Mouse (Mus musculus) CH12.LX (cell line): Measurements from ENCODE around the gene Ttll10. TPM values are rescaled to one million over a fixed set of nuclear protein-coding genes. Genes with fewer than 3 reads are reported as not detected.

Experiments used
- DNase-seq: peaks from one replicate; pipeline ENCODE4 v3.0.0-alpha.2; 2013; ENCODE audit errors: extremely low read depth
- H3K27ac ChIP-seq: 2 replicates; pipeline ENCODE4 v1.5.1; 2012; ENCODE audit warnings: low read depth, mild to moderate bottlenecking, control low read depth, moderate library complexity; ENCODE audit not compliant: insufficient read depth
- H3K27me3 ChIP-seq: replicated peaks from 2 replicates; pipeline ENCODE3; 2012; ENCODE audit warnings: inconsistent platforms
- H3K36me3 ChIP-seq, 2 experiments: replicated peaks in 1 of 2; 2 replicates each; pipeline versions ENCODE3 to v1.6.1; 2012; ENCODE audit warnings: inconsistent platforms in 1 of 2, low read length in 1 of 2, mild to moderate bottlenecking in 1 of 2, mixed read lengths in 1 of 2, moderate library complexity in 1 of 2; ENCODE audit not compliant: control insufficient read depth in 1 of 2, insufficient read depth in 1 of 2
- H3K4me1 ChIP-seq, 2 experiments: 2 replicates each; pipeline ENCODE4 v1.6.1; 2012; ENCODE audit warnings: inconsistent platforms in 1 of 2, moderate library complexity in 1 of 2; ENCODE audit not compliant: insufficient read depth in 2 of 2, control insufficient read depth in 1 of 2
- H3K4me2 ChIP-seq: 2 replicates; pipeline ENCODE4 v1.6.1; 2012; ENCODE audit warnings: low read depth, mild to moderate bottlenecking, control low read depth; ENCODE audit not compliant: poor library complexity, insufficient read depth, severe bottlenecking
- H3K4me3 ChIP-seq, 3 experiments: fragments of 150-350 bp in 1 of 3; sonication (generic) in 1 of 3; replicated peaks in 1 of 3; 2 replicates each; pipeline versions ENCODE3 to v1.5.1; 2011 to 2012; ENCODE audit warnings: low read depth in 2 of 3, low read length in 2 of 3, mild to moderate bottlenecking in 2 of 3, moderate library complexity in 2 of 3, control low read depth in 1 of 3, improper control_type of control experiment in 1 of 3, inconsistent platforms in 1 of 3, mixed read lengths in 1 of 3; ENCODE audit not compliant: poor library complexity in 1 of 3
- H3K79me2 ChIP-seq: replicated peaks from 2 replicates; pipeline ENCODE4 v1.6.1; 2012; ENCODE audit warnings: mild to moderate bottlenecking, moderate library complexity; ENCODE audit not compliant: control insufficient read depth, poor library complexity, insufficient read depth, severe bottlenecking; ENCODE audit errors: extremely low read depth
- H3K9ac ChIP-seq: 2 replicates; pipeline ENCODE4 v1.6.1; 2012; ENCODE audit warnings: low read depth, mild to moderate bottlenecking, control low read depth, moderate library complexity; ENCODE audit not compliant: insufficient read depth
- H3K9me3 ChIP-seq: replicated peaks from 2 replicates; pipeline ENCODE3; 2012; ENCODE audit warnings: low read length, inconsistent platforms, mixed read lengths
- BHLHE40 ChIP-seq: IDR thresholded peaks from 2 replicates; pipeline ENCODE4 v1.6.1; 2011; ENCODE audit warnings: mild to moderate bottlenecking, low read depth, low read length, improper control_type of control experiment
- CHD1 ChIP-seq: IDR thresholded peaks from 2 replicates; pipeline ENCODE4 v1.6.1; 2012; ENCODE audit warnings: low read depth, low read length, improper control_type of control experiment, inconsistent platforms
- CHD2 ChIP-seq: IDR thresholded peaks from 2 replicates; pipeline ENCODE4 v1.6.1; 2011; ENCODE audit warnings: low read length, improper control_type of control experiment
- CTCF ChIP-seq, 2 experiments: IDR thresholded peaks in 1 of 2; conservative IDR thresholded peaks in 1 of 2; 2 replicates each; pipeline ENCODE4 v1.5.1; 2011 to 2012; ENCODE audit warnings: low read depth in 2 of 2, low read length in 2 of 2, improper control_type of control experiment in 1 of 2, inconsistent platforms in 1 of 2, mild to moderate bottlenecking in 1 of 2, moderate library complexity in 1 of 2
- E2F4 ChIP-seq: IDR thresholded peaks from 2 replicates; pipeline ENCODE4 v1.6.1; 2011; ENCODE audit warnings: low read depth, low read length, improper control_type of control experiment; ENCODE audit not compliant: insufficient replicate concordance
- ELF1 ChIP-seq: IDR thresholded peaks from 2 replicates; pipeline ENCODE4 v1.6.1; 2014; ENCODE audit warnings: low read depth, mild to moderate bottlenecking, inconsistent platforms, low read length, improper control_type of control experiment
- ETS1 ChIP-seq: conservative IDR thresholded peaks from 2 replicates; pipeline ENCODE4 v1.6.1; 2012; ENCODE audit warnings: low read depth, mild to moderate bottlenecking, inconsistent platforms, low read length, improper control_type of control experiment, moderate library complexity
- GABPA ChIP-seq: IDR thresholded peaks from 2 replicates; pipeline ENCODE4 v1.6.1; 2012; ENCODE audit warnings: low read depth, low read length, improper control_type of control experiment, inconsistent platforms; ENCODE audit not compliant: insufficient replicate concordance
- HCFC1 ChIP-seq: IDR thresholded peaks from 2 replicates; pipeline ENCODE4 v1.6.1; 2012; ENCODE audit warnings: low read depth, mild to moderate bottlenecking, inconsistent platforms, low read length, improper control_type of control experiment
- JUN ChIP-seq: IDR thresholded peaks from 2 replicates; pipeline ENCODE4 v1.6.1; 2011; ENCODE audit warnings: low read depth, mild to moderate bottlenecking, low read length, improper control_type of control experiment, moderate library complexity; ENCODE audit not compliant: insufficient read depth
- MAFK ChIP-seq: IDR thresholded peaks from 2 replicates; pipeline ENCODE4 v1.6.1; 2011; ENCODE audit warnings: low read length, improper control_type of control experiment; ENCODE audit not compliant: insufficient replicate concordance
- MAX ChIP-seq: IDR thresholded peaks from 2 replicates; pipeline ENCODE4 v1.6.1; 2011; ENCODE audit warnings: low read length, improper control_type of control experiment
- MAZ ChIP-seq: IDR thresholded peaks from 2 replicates; pipeline ENCODE4 v1.6.1; 2012; ENCODE audit warnings: low read depth, mild to moderate bottlenecking, inconsistent platforms, low read length, improper control_type of control experiment, moderate library complexity
- MEF2A ChIP-seq: IDR thresholded peaks from 2 replicates; pipeline ENCODE4 v1.6.1; 2014; ENCODE audit warnings: low read depth, mild to moderate bottlenecking, inconsistent platforms, low read length, improper control_type of control experiment, borderline replicate concordance
- MXI1 ChIP-seq: IDR thresholded peaks from 2 replicates; pipeline ENCODE4 v1.6.1; 2011; ENCODE audit warnings: mild to moderate bottlenecking, low read depth, low read length, improper control_type of control experiment
- NELFE ChIP-seq: IDR thresholded peaks from 2 replicates; pipeline ENCODE4 v1.6.1; 2011; ENCODE audit warnings: low read depth, low read length, improper control_type of control experiment
- NRF1 ChIP-seq: IDR thresholded peaks from 2 replicates; pipeline ENCODE4 v1.6.1; 2014; ENCODE audit warnings: low read depth, mild to moderate bottlenecking, inconsistent platforms, low read length, improper control_type of control experiment, moderate library complexity
- POLR2A ChIP-seq: IDR thresholded peaks from 2 replicates; pipeline ENCODE4 v1.6.1; 2011; ENCODE audit warnings: low read depth, mild to moderate bottlenecking, improper control_type of control experiment, low read length
- RCOR1 ChIP-seq: conservative IDR thresholded peaks from 2 replicates; pipeline ENCODE4 v1.6.1; 2012; ENCODE audit warnings: low read depth, mild to moderate bottlenecking, inconsistent platforms, low read length, improper control_type of control experiment
- SIN3A ChIP-seq: IDR thresholded peaks from 2 replicates; pipeline ENCODE4 v1.6.1; 2012; ENCODE audit warnings: low read length, improper control_type of control experiment, inconsistent platforms
- TBP ChIP-seq: conservative IDR thresholded peaks from 2 replicates; pipeline ENCODE4 v1.6.1; 2011; ENCODE audit warnings: low read depth, low read length, improper control_type of control experiment
- TCF12 ChIP-seq: IDR thresholded peaks from 2 replicates; pipeline ENCODE4 v1.6.1; 2014; ENCODE audit warnings: low read depth, mild to moderate bottlenecking, inconsistent platforms, low read length, improper control_type of control experiment
- UBTF ChIP-seq: IDR thresholded peaks from 2 replicates; pipeline ENCODE4 v1.6.1; 2012; ENCODE audit warnings: low read depth, mild to moderate bottlenecking, inconsistent platforms, low read length, improper control_type of control experiment, moderate library complexity
- ZC3H11A ChIP-seq: IDR thresholded peaks from 2 replicates; pipeline ENCODE4 v1.6.1; 2012; ENCODE audit warnings: low read depth, mild to moderate bottlenecking, inconsistent platforms, low read length, improper control_type of control experiment
- dilution Hi-C: fragments of 300-500 bp; cut with MboI; formaldehyde crosslinking; loops from 2 replicates; pipeline ENCODE4 v1.14.3; 2020; ENCODE audit warnings: low sequenced_read_pairs; ENCODE audit not compliant: extremely low pct_unique_long_range_greater_than_20kb, extremely low pct_ligation_motif_present
- in situ Hi-C: fragments of 300-500 bp; cut with MboI; formaldehyde crosslinking; loops from 3 replicates; pipeline ENCODE4 v1.14.3; 2019; ENCODE audit warnings: low sequenced_read_pairs, low pct_ligation_motif_present, low pct_unique_long_range_greater_than_20kb, mixed read lengths
- polyA plus RNA-seq: library from polyadenylated mRNA; unstranded; fragments of >175 nt; gene quantifications from 2 replicates; pipeline ENCODE4 v1.2.1, GENCODE M21; 2012; ENCODE audit warnings: low read depth; ENCODE audit not compliant: insufficient read length
- total RNA-seq, 2 experiments: library from RNA; depleted of rRNA; stranded (reverse); fragments of 300-350 nt in 1 of 2; fragments of >200 nt in 1 of 2; gene quantifications; 2 replicates each; pipeline ENCODE4 v1.2.3; 2012 to 2014

Gene Ttll10
- total and polyA plus RNA-seq, 3 experiments = 0.04 TPM; not detected in 2

- no peak for TF ChIP-seq CHD1
- TF ChIP-seq CTCF (conservative IDR thresholded peaks at IDR 0.05 in 1 of 2, IDR thresholded peaks at IDR 0.05 in 1 of 2; ENCODE audit: low read depth in 2 of 2, low read length in 2 of 2) = no peak
- TF ChIP-seq NRF1 = no peak
- TF ChIP-seq RCOR1 = no peak
- TF ChIP-seq UBTF = no peak
- TF ChIP-seq TCF12 = no peak
- TF ChIP-seq MAX = no peak
- TF ChIP-seq MXI1 = no peak
- TF ChIP-seq E2F4 = no peak
- no peak for TF ChIP-seq HCFC1
- TF ChIP-seq NELFE = no peak
- TF ChIP-seq ETS1 = no peak
- no peak for TF ChIP-seq MAFK
- Histone ChIP-seq H3K4me1 (peaks cover 17 to 67% of the 10 kb centered on the region in 2 experiments), H3K27me3 (no peaks in the 10 kb centered on the region), H3K36me3 (peaks cover 9 to 31% of the 10 kb centered on the region in 2 experiments), H3K9ac (no peak overlapping the region), H3K4me2 (no peak overlapping the region), H3K79me2 (no peaks in the 10 kb centered on the region), H3K9me3 (no peaks in the 10 kb centered on the region), H3K4me3 (no peak overlapping the region), H3K27ac (no peak overlapping the region)
- in situ Hi-C loops (no loop called here), dilution Hi-C loops (no loop called here)
- no peak for DNase-seq
Observed at GRCm38 (mm10) chr4:156024184-156024583, 35.0 kb downstream of the Ttll10 start.

- Histone ChIP-seq H3K4me2 (no peak overlapping the region), H3K4me1 (peaks cover 17 to 67% of the 10 kb centered on the region in 2 experiments), H3K27ac (no peak overlapping the region), H3K9ac (no peak overlapping the region), H3K27me3 (no peaks in the 10 kb centered on the region), H3K4me3 (no peak overlapping the region), H3K36me3 (peaks cover 7 to 25% of the 10 kb centered on the region in 2 experiments), H3K79me2 (no peaks in the 10 kb centered on the region), H3K9me3 (no peaks in the 10 kb centered on the region)
- no peak for DNase-seq
- no peak for TF ChIP-seq MXI1
- TF ChIP-seq TBP = no peak
- no peak for TF ChIP-seq GABPA
- no peak for TF ChIP-seq ETS1
- no peak for TF ChIP-seq MAZ
- no peak for TF ChIP-seq BHLHE40
- no peak for TF ChIP-seq NRF1
- no peak for TF ChIP-seq SIN3A
- no peak for TF ChIP-seq NELFE
- no peak for TF ChIP-seq MEF2A
- no peak for TF ChIP-seq CHD2
- no peak for TF ChIP-seq E2F4
- no peak for TF ChIP-seq ZC3H11A
- TF ChIP-seq HCFC1 = no peak
- TF ChIP-seq POLR2A = no peak
- no peak for TF ChIP-seq JUN
- TF ChIP-seq CTCF (conservative IDR thresholded peaks at IDR 0.05 in 1 of 2, IDR thresholded peaks at IDR 0.05 in 1 of 2; ENCODE audit: low read depth in 2 of 2, low read length in 2 of 2) = no peak
- no peak for TF ChIP-seq ELF1
- dilution Hi-C loops (no loop called here), in situ Hi-C loops (no loop called here)
Observed at GRCm38 (mm10) chr4:156023520-156023919, 35.7 kb downstream of the Ttll10 start.
